7 mouse cellular contexts compared by ENCODE assay signal in the genomic region with DNA sequence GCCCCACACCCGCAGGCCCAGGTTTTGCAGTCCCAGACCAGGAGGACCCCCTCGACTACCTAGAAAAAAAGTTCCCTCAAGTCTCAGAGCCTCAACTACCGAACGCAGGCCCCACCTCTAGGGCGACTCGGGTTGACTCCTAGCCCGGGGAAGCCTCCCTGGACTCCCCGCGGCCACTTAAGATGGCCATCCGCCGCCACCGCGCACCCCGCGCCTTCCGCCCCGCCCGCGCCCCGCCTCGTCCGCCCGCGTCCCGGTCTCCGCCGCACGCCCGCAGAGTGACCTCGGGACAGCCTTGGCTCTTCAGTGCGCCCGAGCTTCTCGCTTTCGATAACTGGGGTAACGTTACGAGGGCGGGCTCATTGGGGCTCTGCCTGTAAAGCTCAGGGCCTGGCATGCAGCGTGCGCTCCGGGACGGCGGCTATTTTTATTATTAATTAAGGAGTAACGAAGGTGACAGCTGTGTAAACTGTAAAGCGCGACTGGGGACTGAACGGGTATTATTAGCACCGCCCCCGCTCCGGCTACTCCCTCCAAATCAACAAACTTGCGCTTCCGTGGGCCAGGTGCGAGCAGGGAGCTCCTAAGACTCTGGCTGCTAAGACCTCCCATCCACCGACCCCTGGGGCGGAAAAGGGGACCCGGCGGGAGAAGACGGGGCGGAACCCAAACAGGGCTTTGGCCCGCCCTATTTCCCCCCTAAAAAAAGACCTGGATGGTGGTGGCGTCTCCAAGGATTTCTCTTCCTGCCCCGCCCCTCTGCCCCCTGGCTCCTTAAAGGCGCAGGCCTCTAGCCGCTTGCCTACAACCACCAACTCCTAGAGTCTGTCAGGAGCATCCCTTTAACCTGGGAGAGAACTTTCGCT. TPM values are rescaled to one million over a fixed set of nuclear protein-coding genes. Genes with fewer than 3 reads are reported as not detected.
DNase-seq lines count a peak whose midpoint lies in the region; ATAC-seq and TF ChIP-seq lines count a peak whose summit lies in the region.

Gene Inppl1, minus strand, starts transcription at position 624 of the 866 bp plus-strand sequence.

- DNase-seq in adrenal gland, adult 2 months = peak; percentile 96
- DNase-seq in embryo, embryonic 11 days = peak; percentile 93
- DNase-seq in gastrocnemius, postnatal 4 days (ENCODE audit: low spot score in 2 of 2) = peak; percentile 56 to 84
- peak; percentile 77 to 78 for DNase-seq in left cerebral cortex, postnatal 36 days (ENCODE audit: low spot score in 2 of 2)
- peak; percentile 89 for DNase-seq in midbrain, embryonic 10.5 days (ENCODE audit: low spot score)

- TF ChIP-seq POLR2A in small intestine, adult 2 months (IDR thresholded peaks at IDR 0.05; ENCODE audit: low read depth, low read length) = peak; percentile 12; the same call in 1 of the 2 replicates

- H3K9me3 ChIP-seq in intestine, embryonic 15.5 days = no peaks in the 10 kb centered on the region
- H3K9me3 ChIP-seq in midbrain, embryonic 10.5 days (replicated peaks) = no peaks in the 10 kb centered on the region

- peak; percentile 88 for ATAC-seq in intestine, embryonic 15.5 days

- peak within 1 kb of the TSS; percentile 77 for H3K4me2 ChIP-seq in intestine, embryonic 15.5 days (replicated peaks)

- under 1% methylated on average over 64 of the region's 64 CpGs for WGBS in intestine, embryonic 15.5 days
- under 1% methylated on average over 64 of the region's 64 CpGs for WGBS in midbrain, embryonic 10.5 days
- WGBS in small intestine, adult 2 months = under 1% methylated on average over 64 of the region's 64 CpGs

- H3K4me3 ChIP-seq in intestine, embryonic 15.5 days (replicated peaks) = peak within 1 kb of the TSS; percentile 83
- peak within 1 kb of the TSS; percentile 73 for H3K4me3 ChIP-seq in midbrain, embryonic 10.5 days
- peak within 1 kb of the TSS; percentile 96 for H3K4me3 ChIP-seq in small intestine, adult 2 months (ENCODE audit: low read depth, low read length)

- TF ChIP-seq CTCF in small intestine, adult 2 months (IDR thresholded peaks at IDR 0.05; ENCODE audit: extremely low read depth, insufficient read length, insufficient replicate concordance, low read depth, low read length) = peak; percentile 47; the same call in 1 of the 2 replicates

- peak within 1 kb of the TSS; percentile 99 for H3K9ac ChIP-seq in intestine, embryonic 15.5 days

- H3K36me3 ChIP-seq in intestine, embryonic 15.5 days = peaks cover 7% of the 10 kb centered on the region
- peaks cover 20% of the 10 kb centered on the region for H3K36me3 ChIP-seq in midbrain, embryonic 10.5 days
- peaks cover 12% of the 10 kb centered on the region for H3K36me3 ChIP-seq in small intestine, adult 2 months (ENCODE audit: control insufficient read depth, insufficient read depth, low read length)

- H3K27ac ChIP-seq in intestine, embryonic 15.5 days = peak within 1 kb of the TSS; percentile 95
- peak within 1 kb of the TSS; percentile 96 for H3K27ac ChIP-seq in midbrain, embryonic 10.5 days (replicated peaks)
- peak within 1 kb of the TSS; percentile 90 for H3K27ac ChIP-seq in small intestine, adult 2 months (ENCODE audit: insufficient read depth, low read depth, low read length)

- no peaks in the 10 kb centered on the region for H3K27me3 ChIP-seq in intestine, embryonic 15.5 days (replicated peaks)
- H3K27me3 ChIP-seq in midbrain, embryonic 10.5 days (ENCODE audit: low read depth, poor library complexity, severe bottlenecking) = no peaks in the 10 kb centered on the region
- no peaks in the 10 kb centered on the region for H3K27me3 ChIP-seq in small intestine, adult 2 months (ENCODE audit: control insufficient read depth, insufficient read depth, low read length)

- peaks cover 30% of the 10 kb centered on the region for H3K4me1 ChIP-seq in intestine, embryonic 15.5 days (replicated peaks)
- H3K4me1 ChIP-seq in midbrain, embryonic 10.5 days = peaks cover 50% of the 10 kb centered on the region
- H3K4me1 ChIP-seq in small intestine, adult 2 months (ENCODE audit: control insufficient read depth, insufficient read depth, insufficient read length, low read length) = no peaks in the 10 kb centered on the region; the same call in 1 of the 2 replicates

- intact Hi-C loops in left cerebral cortex, postnatal 36 days (cut with DNase I) = loop anchor here (5.0 kb wide), 2 partner anchors 59 to 171 kb away; no protein-coding TSS in a partner anchor

RNA-seq across cellular contexts. Expression of gene Inppl1, which starts in this region (rescaled TPM):
- 10 to 100 TPM; 81.2 to 90.1 TPM for total RNA-seq in adrenal gland, adult 2 months (2021)
- polyA plus RNA-seq in adrenal gland, adult 2 months (2012; rRNA removed) = 139 and 142 TPM in 2 replicates
- total RNA-seq in gastrocnemius, postnatal 4 days (2021) = 100 to 1,000 TPM in 1 of 2 experiments, 10 to 100 TPM in 1; 95.1 to 101 TPM
- polyA plus RNA-seq in intestine, embryonic 15.5 days (2015; fragmentation: Nextera tagmentation; extraction: Ambion mirVana) = 34.9 and 35.4 TPM in 2 replicates
- 10 to 100 TPM; 33.2 to 37.5 TPM for total RNA-seq in left cerebral cortex, postnatal 36 days (2021)
- 36.2 and 38.1 TPM in 2 replicates for polyA plus RNA-seq in midbrain, embryonic 10.5 days (2016; fragmentation: Nextera tagmentation; extraction: Ambion mirVana)
- polyA plus RNA-seq in small intestine, adult 2 months (2012; rRNA removed) = 53.0 and 108 TPM in 2 replicates

Comparison
In these comparisons a context has a peak if more than half of its experiments do, and no peak if none do; other contexts are left out.
1. Peak in every context shown above with its lines: DNase-seq, ATAC-seq, H3K4me3 ChIP-seq and H3K27ac ChIP-seq.